Mouse (Mus musculus) liver, embryonic 14.5 days (tissue): ENCODE data around the gene Cyb5b.

Experiments used
- CTCF ChIP-seq: IDR thresholded peaks from 2 replicates; pipeline ENCODE4 v1.5.1; 2016; ENCODE audit warnings: antibody characterized with exemption, low read depth, control low read depth
- EP300 ChIP-seq: IDR thresholded peaks from 2 replicates; pipeline ENCODE4 v1.6.1; 2016; ENCODE audit warnings: antibody characterized with exemption, low read depth

GRCm38 (mm10) chr8:107142539-107142938, 7.9 kb upstream of the Cyb5b start:
- TF ChIP-seq CTCF (no peak), EP300 (no peak)
